Mouse (Mus musculus) G1E (cell line): ENCODE data around the gene Hoxb6.

ENCODE experiments used
- CTCF ChIP-seq: IDR thresholded peaks from 2 replicates; pipeline ENCODE4 v1.5.1; 2012; ENCODE audit warnings: low read depth, low read length, inconsistent platforms, mixed read lengths
- GATA1 ChIP-seq: IDR thresholded peaks from 2 replicates; pipeline ENCODE4 v1.6.1; 2012; ENCODE audit warnings: borderline replicate concordance, low read length, inconsistent platforms, mixed read lengths

DNA sequence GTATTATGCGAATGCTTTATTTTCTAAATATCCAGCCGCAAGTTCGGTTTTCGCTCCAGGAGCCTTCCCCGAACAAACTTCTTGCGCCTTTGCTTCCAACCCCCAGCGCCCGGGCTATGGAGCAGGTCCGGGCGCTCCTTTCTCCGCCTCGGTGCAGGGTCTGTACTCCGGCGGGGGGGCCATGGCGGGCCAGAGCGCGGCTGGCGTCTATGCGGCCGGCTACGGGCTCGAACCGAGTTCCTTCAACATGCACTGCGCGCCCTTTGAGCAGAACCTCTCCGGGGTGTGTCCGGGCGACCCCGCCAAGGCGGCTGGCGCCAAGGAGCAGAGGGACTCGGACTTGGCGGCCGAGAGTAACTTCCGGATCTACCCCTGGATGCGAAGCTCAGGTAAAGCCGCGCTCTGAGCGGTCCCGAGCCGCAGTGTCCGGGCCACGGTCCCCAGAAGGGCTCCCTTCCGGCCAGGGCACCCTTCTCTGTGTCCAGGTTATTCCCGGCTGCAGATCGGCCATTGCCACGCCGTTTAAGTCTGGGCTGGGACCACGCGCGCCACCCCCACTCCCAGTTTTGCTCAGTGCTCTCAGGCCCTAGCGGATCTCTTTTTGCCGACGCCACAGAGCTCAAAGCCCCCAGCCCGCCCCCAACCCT, 5.4 kb upstream of the Hoxb6 start:
- TF ChIP-seq GATA1 (no peak), CTCF (no peak)
